Mouse (Mus musculus) embryonic fibroblast, embryonic 13.5 days (primary cell): ENCODE results near the gene Dapl1.

Experiments
- CTCF ChIP-seq: IDR thresholded peaks from 2 replicates; pipeline ENCODE4 v1.5.1; 2011; ENCODE audit warnings: mild to moderate bottlenecking, control low read depth, low read length, moderate library complexity, borderline replicate concordance; ENCODE audit not compliant: insufficient read depth
- POLR2A ChIP-seq: IDR thresholded peaks from 2 replicates; pipeline ENCODE4 v1.6.1; 2011; ENCODE audit warnings: low read depth, mild to moderate bottlenecking, control low read depth, low read length, moderate library complexity

GRCm38 (mm10) chr2:59520663-59521062 is 36.2 kb downstream of the Dapl1 start:
- TF ChIP-seq CTCF (no peak), POLR2A (no peak)
